Mouse (Mus musculus): ENCODE measurements around the gene Camk2g. TPM values are rescaled to one million over a fixed set of nuclear protein-coding genes. Genes with fewer than 3 reads are reported as not detected.

Gene Camk2g
- polyA plus RNA-seq, 1 experiment = 222 TPM

GRCm38 (mm10) chr14:20804964-20805672, 11.2 kb upstream of the Camk2g start:
- 18% methylated on average over 9 of the region's 9 CpGs for WGBS
- TF ChIP-seq POLR2A (IDR thresholded peaks at IDR 0.05; ENCODE audit: borderline replicate concordance, insufficient read depth, low read length) = no peak
- TF ChIP-seq CTCF (IDR thresholded peaks at IDR 0.05; ENCODE audit: borderline replicate concordance, insufficient read depth, low read depth, low read length) = no peak
- peak in 1 of 2 experiments; percentile 53 for DNase-seq
- H3K4me1 ChIP-seq (ENCODE audit: control insufficient read depth, insufficient read depth, low read length) = no peaks in the 10 kb centered on the region
- no peak overlapping the region for H3K27ac ChIP-seq (ENCODE audit: insufficient read depth, low read length)
- no peaks in the 10 kb centered on the region for H3K27me3 ChIP-seq (ENCODE audit: control insufficient read depth, insufficient read depth, low read length)
- H3K4me3 ChIP-seq (replicated peaks; ENCODE audit: insufficient read depth, low read depth, low read length) = no peak overlapping the region

GRCm38 (mm10) chr14:20804481-20804880, 10.6 kb upstream of the Camk2g start:
- no peak for TF ChIP-seq POLR2A (IDR thresholded peaks at IDR 0.05; ENCODE audit: borderline replicate concordance, insufficient read depth, low read length)
- no peak for TF ChIP-seq CTCF (IDR thresholded peaks at IDR 0.05; ENCODE audit: borderline replicate concordance, insufficient read depth, low read depth, low read length)
- H3K4me3 ChIP-seq (replicated peaks; ENCODE audit: insufficient read depth, low read depth, low read length) = no peak overlapping the region
- 82% methylated on average over 5 of the region's 5 CpGs for WGBS

GRCm38 (mm10) chr14:20803606-20803938, 9.7 kb upstream of the Camk2g start:
- H3K4me3 ChIP-seq (replicated peaks; ENCODE audit: insufficient read depth, low read depth, low read length) = no peak overlapping the region
- peak; percentile 49 to 72 for DNase-seq
- no peak overlapping the region for H3K27ac ChIP-seq (ENCODE audit: insufficient read depth, low read length)
- no peaks in the 10 kb centered on the region for H3K27me3 ChIP-seq (ENCODE audit: control insufficient read depth, insufficient read depth, low read length)
- TF ChIP-seq CTCF (IDR thresholded peaks at IDR 0.05; ENCODE audit: borderline replicate concordance, insufficient read depth, low read depth, low read length) = peak; percentile 86
- TF ChIP-seq POLR2A (IDR thresholded peaks at IDR 0.05; ENCODE audit: borderline replicate concordance, insufficient read depth, low read length) = no peak
- H3K4me1 ChIP-seq (ENCODE audit: control insufficient read depth, insufficient read depth, low read length) = no peaks in the 10 kb centered on the region
- WGBS = 14% methylated on average over 7 of the region's 7 CpGs

More at GRCm38 (mm10) chr14:20804481-20804880, 10.6 kb upstream of the Camk2g start:
- Histone ChIP-seq H3K27ac (ENCODE audit: insufficient read depth, low read length) (no peak overlapping the region), H3K27me3 (ENCODE audit: control insufficient read depth, insufficient read depth, low read length) (no peaks in the 10 kb centered on the region), H3K4me1 (ENCODE audit: control insufficient read depth, insufficient read depth, low read length) (no peaks in the 10 kb centered on the region)
- DNase-seq = no peak

GRCm38 (mm10) chr14:20802926-20803605, 9.2 kb upstream of the Camk2g start:
- Histone ChIP-seq H3K27ac (ENCODE audit: insufficient read depth, low read length) (no peak overlapping the region), H3K4me1 (ENCODE audit: control insufficient read depth, insufficient read depth, low read length) (no peaks in the 10 kb centered on the region), H3K27me3 (ENCODE audit: control insufficient read depth, insufficient read depth, low read length) (no peaks in the 10 kb centered on the region), H3K4me3 (replicated peaks; ENCODE audit: insufficient read depth, low read depth, low read length) (no peak overlapping the region)
- no peak for TF ChIP-seq POLR2A (IDR thresholded peaks at IDR 0.05; ENCODE audit: borderline replicate concordance, insufficient read depth, low read length)
- no peak for TF ChIP-seq CTCF (IDR thresholded peaks at IDR 0.05; ENCODE audit: borderline replicate concordance, insufficient read depth, low read depth, low read length)
- 43% methylated on average over 2 of the region's 2 CpGs for WGBS
- DNase-seq = no peak

DNA sequence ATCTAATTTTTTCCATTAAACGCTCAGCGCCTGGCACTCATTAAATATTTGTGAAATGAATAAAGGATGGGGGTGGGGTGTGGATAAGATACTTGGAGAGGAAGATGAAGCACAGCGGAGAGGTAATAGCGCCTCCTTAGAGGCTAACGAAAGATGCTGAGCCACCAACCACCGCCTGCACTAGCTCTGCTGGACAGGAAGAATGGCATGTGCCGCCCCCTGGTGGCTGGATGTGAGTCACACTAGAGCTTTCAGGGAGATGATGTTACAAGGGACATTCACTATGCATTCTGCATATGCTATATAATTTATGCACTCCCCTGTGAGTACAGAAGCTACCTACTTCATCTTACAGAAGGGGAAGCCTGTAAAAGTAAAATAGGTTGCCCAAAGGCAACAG, 4.9 kb upstream of the Camk2g start:
- 5% methylated on average over 7 of the region's 7 CpGs for WGBS
- no peaks in the 10 kb centered on the region for H3K27me3 ChIP-seq (ENCODE audit: control insufficient read depth, insufficient read depth, low read length)
- H3K27ac ChIP-seq (ENCODE audit: insufficient read depth, low read length) = no peak overlapping the region
- TF ChIP-seq CTCF (IDR thresholded peaks at IDR 0.05; ENCODE audit: borderline replicate concordance, insufficient read depth, low read depth, low read length) (peak; percentile 98), POLR2A (IDR thresholded peaks at IDR 0.05; ENCODE audit: borderline replicate concordance, insufficient read depth, low read length) (no peak)
- H3K4me3 ChIP-seq (replicated peaks; ENCODE audit: insufficient read depth, low read depth, low read length) = no peak overlapping the region
- peak; percentile 87 to 92 for DNase-seq
- no peaks in the 10 kb centered on the region for H3K4me1 ChIP-seq (ENCODE audit: control insufficient read depth, insufficient read depth, low read length)

- TF ChIP-seq CTCF (IDR thresholded peaks at IDR 0.05; ENCODE audit: borderline replicate concordance, insufficient read depth, low read depth, low read length) = no peak
- TF ChIP-seq POLR2A (IDR thresholded peaks at IDR 0.05; ENCODE audit: borderline replicate concordance, insufficient read depth, low read length) = no peak
- Histone ChIP-seq H3K4me3 (replicated peaks; ENCODE audit: insufficient read depth, low read depth, low read length) (no peak overlapping the region), H3K27ac (ENCODE audit: insufficient read depth, low read length) (no peak overlapping the region), H3K4me1 (ENCODE audit: control insufficient read depth, insufficient read depth, low read length) (no peaks in the 10 kb centered on the region), H3K27me3 (ENCODE audit: control insufficient read depth, insufficient read depth, low read length) (no peaks in the 10 kb centered on the region)
- 81% methylated on average over 6 of the region's 6 CpGs for WGBS
- no peak for DNase-seq
These were observed 4.4 kb upstream of the Camk2g start for GRCm38 (mm10) chr14:20798300-20798699.

- Histone ChIP-seq H3K4me1 (ENCODE audit: control insufficient read depth, insufficient read depth, low read length) (no peaks in the 10 kb centered on the region; the same call in 1 of the 2 replicates), H3K27ac (ENCODE audit: insufficient read depth, low read length) (no peak overlapping the region), H3K4me3 (replicated peaks; ENCODE audit: insufficient read depth, low read depth, low read length) (no peak overlapping the region), H3K27me3 (ENCODE audit: control insufficient read depth, insufficient read depth, low read length) (no peaks in the 10 kb centered on the region)
- DNase-seq = no peak
- 56% methylated on average over 8 of the region's 8 CpGs for WGBS
- TF ChIP-seq CTCF (IDR thresholded peaks at IDR 0.05; ENCODE audit: borderline replicate concordance, insufficient read depth, low read depth, low read length) = no peak
- TF ChIP-seq POLR2A (IDR thresholded peaks at IDR 0.05; ENCODE audit: borderline replicate concordance, insufficient read depth, low read length) = no peak
These were observed 2.8 kb upstream of the Camk2g start for GRCm38 (mm10) chr14:20796643-20797042.

DNA sequence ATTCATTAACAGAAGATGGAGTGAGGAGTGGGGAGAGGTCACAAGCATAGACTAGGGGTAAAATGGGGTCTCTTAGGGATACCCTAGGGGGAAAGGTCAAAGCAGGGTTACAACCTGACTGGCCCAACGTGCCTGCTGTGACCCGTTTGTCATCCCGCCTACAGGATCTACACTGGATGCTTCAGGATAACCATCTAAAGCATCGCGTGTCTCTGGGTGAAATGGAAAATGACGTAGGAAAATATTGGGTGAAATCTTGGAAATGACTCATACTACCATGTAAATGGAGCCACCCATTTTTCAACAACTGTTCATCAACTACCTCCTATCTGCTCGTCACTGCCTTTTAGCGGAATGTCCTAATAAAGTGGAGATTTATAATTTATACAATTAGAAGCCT, 2.3 kb upstream of the Camk2g start:
- Histone ChIP-seq H3K27ac (ENCODE audit: insufficient read depth, low read length) (no peak overlapping the region), H3K27me3 (ENCODE audit: control insufficient read depth, insufficient read depth, low read length) (no peaks in the 10 kb centered on the region), H3K4me3 (replicated peaks; ENCODE audit: insufficient read depth, low read depth, low read length) (no peak overlapping the region), H3K4me1 (ENCODE audit: control insufficient read depth, insufficient read depth, low read length) (no peaks in the 10 kb centered on the region; the same call in 1 of the 2 replicates)
- TF ChIP-seq CTCF (IDR thresholded peaks at IDR 0.05; ENCODE audit: borderline replicate concordance, insufficient read depth, low read depth, low read length) (no peak), POLR2A (IDR thresholded peaks at IDR 0.05; ENCODE audit: borderline replicate concordance, insufficient read depth, low read length) (no peak)
- 87% methylated on average over 8 of the region's 8 CpGs for WGBS
- no peak for DNase-seq
